Mouse (Mus musculus): ENCODE results near the gene Sh3bgrl3.

GRCm38 (mm10) chr4:134136280-134136926 is 7.8 kb upstream of the Sh3bgrl3 start:
- TF ChIP-seq POLR2A (IDR thresholded peaks at IDR 0.05; ENCODE audit: insufficient read depth, low read depth, low read length): no peak
- TF ChIP-seq CTCF (IDR thresholded peaks at IDR 0.05; ENCODE audit: insufficient read depth, low read depth, low read length): no peak

All from olfactory bulb, adult 2 months (tissue).